Mouse (Mus musculus): ENCODE measurements at regions not wholly inside any gene's neighbourhood (a gene's known extent, or its start where the extent isn't known, plus 50 kb on each side); places are given as distances from the start of the nearest gene placed in this dataset.

- Histone ChIP-seq H3K27ac (ENCODE audit: low read depth, low read length) (peak overlapping the region; percentile 82), H3K9ac (ENCODE audit: low read length) (no peak overlapping the region), H3K36me3 (ENCODE audit: control insufficient read depth, insufficient read depth, low read length) (no peaks in the 10 kb centered on the region), H3K4me2 (ENCODE audit: low read length) (no peak overlapping the region), H3K27me3 (replicated peaks; ENCODE audit: control insufficient read depth, insufficient read depth, low read length) (no peaks in the 10 kb centered on the region), H3K4me1 (ENCODE audit: control insufficient read depth, insufficient read depth, low read length) (no peaks in the 10 kb centered on the region), H3K4me3 (ENCODE audit: low read depth, low read length) (no peak overlapping the region), H3K9me3 (replicated peaks; ENCODE audit: control insufficient read depth, low read length) (no peaks in the 10 kb centered on the region)
- peak; percentile 98 for ATAC-seq
- DNase-seq (ENCODE audit: low spot score), result peak; percentile 98
- WGBS, result 17% methylated on average over 5 of the region's 5 CpGs
Observed at GRCm38 (mm10) chr5:78621987-78622854, 1214.4 kb upstream of the Igfbp7 start.

- no peak overlapping the region for H3K4me2 ChIP-seq (ENCODE audit: low read length)
- H3K4me1 ChIP-seq (ENCODE audit: control insufficient read depth, insufficient read depth, low read length), result no peaks in the 10 kb centered on the region
- ATAC-seq (no peak), DNase-seq (ENCODE audit: low spot score) (no peak)
- H3K27ac ChIP-seq (ENCODE audit: low read depth, low read length), result no peak overlapping the region
- no peaks in the 10 kb centered on the region for H3K36me3 ChIP-seq (ENCODE audit: control insufficient read depth, insufficient read depth, low read length)
- no peaks in the 10 kb centered on the region for H3K9me3 ChIP-seq (replicated peaks; ENCODE audit: control insufficient read depth, low read length)
- no peak overlapping the region for H3K9ac ChIP-seq (ENCODE audit: low read length)
- H3K4me3 ChIP-seq (ENCODE audit: low read depth, low read length), result no peak overlapping the region
- 83% methylated on average over 4 of the region's 4 CpGs for WGBS
- H3K27me3 ChIP-seq (replicated peaks; ENCODE audit: control insufficient read depth, insufficient read depth, low read length), result no peaks in the 10 kb centered on the region
Observed at GRCm38 (mm10) chr5:78608317-78608716, 1200.5 kb upstream of the Igfbp7 start.

GRCm38 (mm10) chr5:78602599-78602998 is 1194.8 kb upstream of the Igfbp7 start:
- Histone ChIP-seq H3K27ac (ENCODE audit: low read depth, low read length) (no peak overlapping the region), H3K4me2 (ENCODE audit: low read length) (no peak overlapping the region)

DNA sequence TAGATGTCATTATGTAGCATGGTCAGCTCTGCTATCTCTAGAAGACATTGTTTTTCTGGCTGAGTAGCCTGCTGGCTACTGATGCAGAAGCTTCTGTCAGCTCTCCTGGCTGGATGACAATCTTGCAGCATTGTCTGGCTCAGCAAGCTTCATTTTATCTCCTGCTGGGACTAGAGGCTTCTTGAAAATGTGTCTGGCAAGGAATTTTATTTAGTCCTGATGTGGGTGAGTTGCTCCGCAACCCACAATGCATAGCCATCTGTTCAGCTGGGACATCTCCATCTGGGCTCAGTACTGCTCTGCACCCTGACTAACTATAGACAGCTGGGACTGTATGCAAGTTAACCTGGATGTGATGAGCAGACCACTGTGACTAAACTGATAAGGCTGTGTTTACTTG is 1177.0 kb upstream of the Igfbp7 start:
- DNase-seq (ENCODE audit: low spot score) (peak; percentile 75), ATAC-seq (peak; percentile 85; the same call in 1 of the 2 replicates)
- Histone ChIP-seq H3K9ac (ENCODE audit: low read length) (no peak overlapping the region), H3K9me3 (replicated peaks; ENCODE audit: control insufficient read depth, low read length) (no peaks in the 10 kb centered on the region), H3K4me1 (ENCODE audit: control insufficient read depth, insufficient read depth, low read length) (peaks cover 4% of the 10 kb centered on the region; the same call in 1 of the 2 replicates), H3K27me3 (replicated peaks; ENCODE audit: control insufficient read depth, insufficient read depth, low read length) (no peaks in the 10 kb centered on the region), H3K4me3 (ENCODE audit: low read depth, low read length) (no peak overlapping the region), H3K4me2 (ENCODE audit: low read length) (no peak overlapping the region), H3K36me3 (ENCODE audit: control insufficient read depth, insufficient read depth, low read length) (no peaks in the 10 kb centered on the region), H3K27ac (ENCODE audit: low read depth, low read length) (peak overlapping the region; percentile 44; the same call in 1 of the 2 replicates)
- WGBS, result 60% methylated on average over 1 of the region's 1 CpGs

More at GRCm38 (mm10) chr5:78602599-78602998, 1194.8 kb upstream of the Igfbp7 start:
- Histone ChIP-seq H3K27me3 (replicated peaks; ENCODE audit: control insufficient read depth, insufficient read depth, low read length) (no peaks in the 10 kb centered on the region), H3K4me1 (ENCODE audit: control insufficient read depth, insufficient read depth, low read length) (no peaks in the 10 kb centered on the region), H3K4me3 (ENCODE audit: low read depth, low read length) (no peak overlapping the region), H3K9ac (ENCODE audit: low read length) (no peak overlapping the region), H3K9me3 (replicated peaks; ENCODE audit: control insufficient read depth, low read length) (no peaks in the 10 kb centered on the region), H3K36me3 (ENCODE audit: control insufficient read depth, insufficient read depth, low read length) (no peaks in the 10 kb centered on the region)
- no peak for ATAC-seq
- no peak for DNase-seq (ENCODE audit: low spot score)

DNA sequence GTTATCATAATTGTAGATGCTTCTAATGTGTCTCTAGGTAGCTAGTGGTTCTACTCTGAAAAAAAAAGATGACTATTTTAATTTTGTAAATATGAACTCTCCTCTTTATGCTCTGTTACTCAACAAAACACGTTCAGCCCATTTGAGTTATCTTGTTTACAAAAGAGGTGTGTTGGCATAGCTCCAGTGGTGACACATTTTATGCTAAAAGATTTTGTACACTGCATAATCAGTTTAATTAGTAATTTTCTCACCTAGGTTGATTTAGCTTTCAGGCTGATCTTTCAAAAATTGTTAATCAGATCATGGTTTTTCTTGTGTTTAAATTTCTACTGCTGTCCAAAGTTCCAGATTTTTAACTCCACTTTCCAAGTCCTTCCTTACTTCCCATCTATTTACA is 1149.1 kb upstream of the Igfbp7 start:
- Histone ChIP-seq H3K4me2 (ENCODE audit: low read length) (no peak overlapping the region), H3K27ac (ENCODE audit: low read depth, low read length) (no peak overlapping the region), H3K4me1 (ENCODE audit: control insufficient read depth, insufficient read depth, low read length) (no peaks in the 10 kb centered on the region), H3K4me3 (ENCODE audit: low read depth, low read length) (no peak overlapping the region), H3K27me3 (replicated peaks; ENCODE audit: control insufficient read depth, insufficient read depth, low read length) (no peaks in the 10 kb centered on the region), H3K36me3 (ENCODE audit: control insufficient read depth, insufficient read depth, low read length) (no peaks in the 10 kb centered on the region), H3K9ac (ENCODE audit: low read length) (no peak overlapping the region), H3K9me3 (replicated peaks; ENCODE audit: control insufficient read depth, low read length) (no peaks in the 10 kb centered on the region)
- DNase-seq (ENCODE audit: low spot score) (peak; percentile 64), ATAC-seq (no peak)
- 19% methylated on average over 1 of the region's 1 CpGs for WGBS

DNA sequence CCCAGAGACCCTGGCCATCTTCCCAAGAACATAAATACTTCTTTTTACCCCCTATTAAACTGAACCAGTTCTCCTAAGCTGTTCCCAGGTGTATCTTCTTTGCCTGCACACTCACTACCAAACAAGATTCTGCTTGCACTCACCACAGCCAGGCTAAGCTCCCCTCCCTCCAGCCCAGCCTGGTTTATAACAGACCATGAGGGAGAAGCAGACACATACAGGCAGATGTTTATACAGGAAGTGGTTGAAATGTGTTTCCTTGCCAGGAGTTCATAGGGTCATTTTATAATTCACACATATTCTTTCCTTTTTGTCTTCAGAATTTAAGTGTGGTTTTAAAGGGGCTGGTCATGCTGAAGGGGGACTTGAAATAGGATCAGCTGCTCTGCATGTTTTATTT is 1127.5 kb upstream of the Igfbp7 start:
- Histone ChIP-seq H3K9me3 (replicated peaks; ENCODE audit: control insufficient read depth, low read length) (no peaks in the 10 kb centered on the region), H3K9ac (ENCODE audit: low read length) (no peak overlapping the region), H3K4me3 (ENCODE audit: low read depth, low read length) (no peak overlapping the region), H3K4me1 (ENCODE audit: control insufficient read depth, insufficient read depth, low read length) (no peaks in the 10 kb centered on the region), H3K27ac (ENCODE audit: low read depth, low read length) (no peak overlapping the region), H3K4me2 (ENCODE audit: low read length) (no peak overlapping the region), H3K27me3 (replicated peaks; ENCODE audit: control insufficient read depth, insufficient read depth, low read length) (no peaks in the 10 kb centered on the region), H3K36me3 (ENCODE audit: control insufficient read depth, insufficient read depth, low read length) (no peaks in the 10 kb centered on the region)
- ATAC-seq (no peak), DNase-seq (ENCODE audit: low spot score) (no peak)

Data from forebrain, embryonic 14.5 days (tissue).